14 mouse cellular contexts compared by ENCODE assay signal in genomic region chr4:105101337-105101688, GRCm38 (mm10). TPM values are rescaled to one million over a fixed set of nuclear protein-coding genes. Genes with fewer than 3 reads are reported as not detected.
DNase-seq lines count a peak whose midpoint lies in the region; ATAC-seq and TF ChIP-seq lines count a peak whose summit lies in the region.
"Had no signal": no experiment of that assay in that cellular context is flagged by ENCODE, and none has a peak within 500 bp of the region (broad histone marks: within the 10 kb centered on the region; RNA-seq: fewer than 3 reads in every experiment).

No protein-coding gene starts in this region.

- TF ChIP-seq EP300 in heart, adult 2 months (IDR thresholded peaks at IDR 0.05; ENCODE audit: insufficient read depth, low read depth, low read length) = no peak

- peaks cover 3% of the 10 kb centered on the region for H3K4me1 ChIP-seq in heart, adult 2 months (ENCODE audit: control insufficient read depth, insufficient read depth, low read length)
- H3K4me1 ChIP-seq in kidney, adult 2 months (ENCODE audit: control insufficient read depth, insufficient read depth, low read length) = peaks cover 25% of the 10 kb centered on the region
- peaks cover 6% of the 10 kb centered on the region; the same call in 1 of the 2 replicates for H3K4me1 ChIP-seq in midbrain, embryonic 16.5 days (ENCODE audit: control insufficient read depth, insufficient read depth, low read length)
- H3K4me1 ChIP-seq in midbrain, embryonic 13.5 days (replicated peaks) = no peaks in the 10 kb centered on the region
- H3K4me1 ChIP-seq: liver, embryonic 13.5 days; neural tube, embryonic 12.5 days had no signal

- peak overlapping the region; percentile 88 for H3K27ac ChIP-seq in heart, adult 2 months
- peak overlapping the region; percentile 39; the same call in 1 of the 2 replicates for H3K27ac ChIP-seq in kidney, adult 2 months (ENCODE audit: insufficient read depth, low read depth, low read length)
- 0 out of 2 replicates have a peak overlapping the region, but pooled peaks have one; percentile 47 for H3K27ac ChIP-seq in midbrain, embryonic 16.5 days (ENCODE audit: low read length)
- no peak overlapping the region for H3K27ac ChIP-seq in midbrain, embryonic 13.5 days
- H3K27ac ChIP-seq: forebrain, embryonic 12.5 days; liver, embryonic 13.5 days; neural tube, embryonic 12.5 days had no signal

- H3K4me3 ChIP-seq in heart, adult 2 months = no peak overlapping the region
- H3K4me3 ChIP-seq in kidney, adult 2 months (ENCODE audit: insufficient read depth, low read depth, low read length) = no peak overlapping the region
- no peak overlapping the region for H3K4me3 ChIP-seq in midbrain, embryonic 16.5 days (ENCODE audit: low read depth, low read length)
- H3K4me3 ChIP-seq in midbrain, embryonic 13.5 days (replicated peaks) = no peak overlapping the region
- H3K4me3 ChIP-seq: forebrain, embryonic 12.5 days; liver, embryonic 13.5 days; neural tube, embryonic 12.5 days had no signal

- DNase-seq in heart, adult 2 months = no peak
- DNase-seq in heart, adult 8-10 months (ENCODE audit: low spot score) = no peak
- DNase-seq in kidney, adult 2 months = no peak
- DNase-seq in kidney, postnatal 25 days = no peak
- DNase-seq: adrenal gland, adult 2 months; kidney, adult 18-20 months; liver, embryonic 13.5 days; thymus, adult 18-20 months had no signal

- H3K36me3 ChIP-seq in heart, adult 2 months (ENCODE audit: control insufficient read depth, insufficient read depth, low read length) = peaks cover 3% of the 10 kb centered on the region
- no peaks in the 10 kb centered on the region for H3K36me3 ChIP-seq in kidney, adult 2 months (ENCODE audit: control insufficient read depth, insufficient read depth, low read length)
- H3K36me3 ChIP-seq in midbrain, embryonic 16.5 days (ENCODE audit: control insufficient read depth, insufficient read depth, low read length) = no peaks in the 10 kb centered on the region
- H3K36me3 ChIP-seq in midbrain, embryonic 13.5 days = no peaks in the 10 kb centered on the region
- H3K36me3 ChIP-seq: forebrain, embryonic 12.5 days; liver, embryonic 13.5 days; neural tube, embryonic 12.5 days had no signal

- H3K9me3 ChIP-seq in midbrain, embryonic 16.5 days (replicated peaks; ENCODE audit: control insufficient read depth, low read length, poor library complexity, severe bottlenecking) = no peaks in the 10 kb centered on the region
- H3K9me3 ChIP-seq in midbrain, embryonic 13.5 days = no peaks in the 10 kb centered on the region
- H3K9me3 ChIP-seq: forebrain, embryonic 12.5 days; liver, embryonic 13.5 days; neural tube, embryonic 12.5 days had no signal

- H3K9ac ChIP-seq in heart, adult 2 months (ENCODE audit: low read depth, low read length) = no peak overlapping the region
- H3K9ac ChIP-seq in midbrain, embryonic 16.5 days (ENCODE audit: low read depth, low read length) = no peak overlapping the region
- H3K9ac ChIP-seq in midbrain, embryonic 13.5 days (replicated peaks) = no peak overlapping the region
- H3K9ac ChIP-seq: forebrain, embryonic 12.5 days; liver, embryonic 13.5 days; neural tube, embryonic 12.5 days had no signal

- TF ChIP-seq CTCF in heart, adult 2 months (IDR thresholded peaks at IDR 0.05) = no peak
- TF ChIP-seq CTCF in kidney, adult 2 months (conservative IDR thresholded peaks at IDR 0.05; ENCODE audit: insufficient read depth, insufficient read length, low read depth, low read length) = no peak

- H3K4me2 ChIP-seq in midbrain, embryonic 16.5 days (ENCODE audit: low read length) = no peak overlapping the region
- no peak overlapping the region for H3K4me2 ChIP-seq in midbrain, embryonic 13.5 days (replicated peaks)
- H3K4me2 ChIP-seq: forebrain, embryonic 12.5 days; liver, embryonic 13.5 days; neural tube, embryonic 12.5 days had no signal

- TF ChIP-seq POLR2A in heart, adult 2 months (IDR thresholded peaks at IDR 0.05; ENCODE audit: insufficient read depth, low read depth, low read length) = no peak
- TF ChIP-seq POLR2A in kidney, adult 2 months (IDR thresholded peaks at IDR 0.05; ENCODE audit: low read depth, low read length) = no peak

- H3K79me2 ChIP-seq in heart, adult 2 months (replicated peaks; ENCODE audit: control insufficient read depth, insufficient read depth, low read length) = peaks cover 1% of the 10 kb centered on the region; the same call in 1 of the 2 replicates

- intact Hi-C loops in heart, adult 2 months (cut with DNase I) = no loop called here

- H3K27me3 ChIP-seq in heart, adult 2 months (ENCODE audit: control insufficient read depth, insufficient read depth, low read length) = no peaks in the 10 kb centered on the region
- H3K27me3 ChIP-seq in kidney, adult 2 months (replicated peaks; ENCODE audit: control insufficient read depth, insufficient read depth, low read length) = no peaks in the 10 kb centered on the region
- H3K27me3 ChIP-seq in midbrain, embryonic 16.5 days (ENCODE audit: control insufficient read depth, insufficient read depth, low read depth, low read length) = no peaks in the 10 kb centered on the region
- H3K27me3 ChIP-seq in midbrain, embryonic 13.5 days = no peaks in the 10 kb centered on the region
- H3K27me3 ChIP-seq: forebrain, embryonic 12.5 days; liver, embryonic 13.5 days; neural tube, embryonic 12.5 days had no signal

- ATAC-seq in midbrain, embryonic 16.5 days = no peak
- no peak for ATAC-seq in midbrain, embryonic 13.5 days
- no peak for ATAC-seq in CD4-positive, CD25-positive, alpha-beta regulatory T cell, adult 4 months

- 38% methylated on average over 4 of the region's 4 CpGs for WGBS in heart, adult 2 months
- WGBS in kidney, adult 2 months = 38% methylated on average over 4 of the region's 4 CpGs
- 84% methylated on average over 4 of the region's 4 CpGs for WGBS in midbrain, embryonic 16.5 days
- WGBS in midbrain, embryonic 13.5 days = 85% methylated on average over 4 of the region's 4 CpGs

RNA-seq across cellular contexts. Expression of gene Prkaa2, which starts 8.4 kb away (rescaled TPM):
- 10 to 100 TPM; 76.5 to 84.3 TPM for total RNA-seq in heart, adult 2 months (2021)
- polyA plus RNA-seq in heart, adult 2 months (2012; rRNA removed) = 21.6 and 48.2 TPM in 2 replicates
- 10 to 100 TPM; 77.3 to 89.7 (median 87.0) TPM for total RNA-seq in heart, adult 8-10 months (2022)
- polyA plus RNA-seq in kidney, adult 2 months (2012; rRNA removed) = 23.9 and 25.8 TPM in 2 replicates
- 17.7 and 18.6 TPM in 2 replicates for polyA plus RNA-seq in midbrain, embryonic 16.5 days (2015; fragmentation: Nextera tagmentation; extraction: Ambion mirVana)
- polyA plus RNA-seq in midbrain, embryonic 13.5 days (2015; fragmentation: Nextera tagmentation; extraction: Ambion mirVana) = 9.8 and 11.1 TPM in 2 replicates
- not detected for polyA plus RNA-seq in CD4-positive, CD25-positive, alpha-beta regulatory T cell, adult 4 months (2017; shearing (Covaris generic))
- total RNA-seq: MEL had no signal

RNA-seq across cellular contexts. Expression of gene Plpp3, which starts 55.8 kb away (rescaled TPM):
- 10 to 100 TPM; 64.8 to 74.0 TPM for total RNA-seq in heart, adult 2 months (2021)
- 76.9 and 92.0 TPM in 2 replicates for polyA plus RNA-seq in heart, adult 2 months (2012; rRNA removed)
- total RNA-seq in heart, adult 8-10 months (2022) = 10 to 100 TPM; 51.8 to 58.4 (median 54.5) TPM
- 77.7 and 78.0 TPM in 2 replicates for polyA plus RNA-seq in kidney, adult 2 months (2012; rRNA removed)
- 71.7 and 102 TPM in 2 replicates for polyA plus RNA-seq in midbrain, embryonic 16.5 days (2015; fragmentation: Nextera tagmentation; extraction: Ambion mirVana)
- polyA plus RNA-seq in midbrain, embryonic 13.5 days (2015; fragmentation: Nextera tagmentation; extraction: Ambion mirVana) = 58.5 TPM in 2 replicates
- under 1 TPM in 1 of 2 experiments, not detected in 1; 0.24 TPM for polyA plus RNA-seq in CD4-positive, CD25-positive, alpha-beta regulatory T cell, adult 4 months (2017; shearing (Covaris generic))
- total RNA-seq: MEL had no signal

Comparison
In these comparisons a context has a peak if more than half of its experiments do, and no peak if none do; other contexts are left out.
1. RNA of gene Prkaa2, which starts 8.4 kb away (polyA plus RNA-seq): 23.9 to 25.8 TPM in kidney, adult 2 months, 21.6 to 48.2 TPM in heart, adult 2 months, 17.7 to 18.6 TPM in midbrain, embryonic 16.5 days and 9.8 to 11.1 TPM in midbrain, embryonic 13.5 days; not detected in CD4-positive, CD25-positive, alpha-beta regulatory T cell, adult 4 months; every median in the first group is over 10 times any median in the second.
2. RNA of gene Plpp3, which starts 55.8 kb away (polyA plus RNA-seq): 71.7 to 102 TPM in midbrain, embryonic 16.5 days, 77.7 to 78.0 TPM in kidney, adult 2 months, 76.9 to 92.0 TPM in heart, adult 2 months and 58.5 TPM in midbrain, embryonic 13.5 days; 0.24 TPM in CD4-positive, CD25-positive, alpha-beta regulatory T cell, adult 4 months; every median in the first group is over 10 times any median in the second.